Mouse (Mus musculus): Measurements from ENCODE around the gene Lama1. TPM values are rescaled to one million over a fixed set of nuclear protein-coding genes. Genes with fewer than 3 reads are reported as not detected.
"Not testable (repeated sequence)": the region's sequence is repeated elsewhere in the genome, so short reads cannot be mapped to it uniquely, and the experiment has no call there.

Gene Lama1
- total RNA-seq, 4 experiments from 2014 or later = 3.7 to 6.6 (median 4.7) TPM

DNA sequence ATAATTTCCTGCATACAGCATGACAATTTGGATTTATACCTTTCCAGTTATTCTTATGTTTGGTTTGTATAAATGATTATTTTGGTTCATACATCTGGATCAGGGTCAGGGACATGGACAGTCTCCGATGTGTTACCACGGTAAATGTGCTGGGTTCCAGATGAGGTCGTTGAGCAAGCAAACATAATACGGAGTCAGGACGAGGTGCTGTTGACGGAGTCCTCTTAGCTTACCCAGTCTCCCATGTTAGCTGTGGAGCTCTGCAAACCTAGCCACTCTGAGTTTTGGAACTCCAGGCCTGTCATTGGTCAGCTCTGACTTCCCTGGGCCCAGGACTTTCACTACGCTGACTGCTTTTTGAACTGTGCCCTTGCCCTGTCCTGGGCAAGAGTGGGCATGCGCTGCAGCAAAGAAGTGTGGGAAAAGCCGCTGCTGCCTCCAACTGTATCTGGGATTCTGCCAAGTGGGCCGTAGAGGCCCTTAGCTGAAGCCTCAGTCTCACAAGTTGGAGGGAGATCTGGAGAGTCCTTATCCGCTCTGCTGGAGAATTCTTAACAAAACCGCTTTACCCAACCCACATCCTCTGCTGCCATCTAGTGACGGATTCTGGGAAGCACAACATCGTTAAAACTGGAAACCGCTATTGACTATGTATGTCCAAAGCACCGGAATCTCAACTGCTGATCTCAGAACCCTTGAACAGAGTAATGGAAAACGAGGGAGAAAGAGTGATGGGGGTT lies 140.5 kb downstream of the Lama1 start:
- DNase-seq (ENCODE audit: low spot score in 2 of 2) = peak; percentile 49 to 78

GRCm38 (mm10) chr17:67838948-67839347 lies 141.9 kb downstream of the Lama1 start:
- DNase-seq (ENCODE audit: low spot score in 2 of 2) = no peak

- not testable (repeated sequence) for DNase-seq (ENCODE audit: low spot score in 2 of 2)
Measured at GRCm38 (mm10) chr17:67841494-67841893, 144.4 kb downstream of the Lama1 start.

- no peak for DNase-seq (ENCODE audit: low spot score in 2 of 2)
Measured at GRCm38 (mm10) chr17:67861080-67861630, 164.1 kb downstream of the Lama1 start.

GRCm38 (mm10) chr17:67861744-67862535 lies 164.9 kb downstream of the Lama1 start:
- DNase-seq (ENCODE audit: low spot score in 2 of 2) = peak; percentile 17 to 75

GRCm38 (mm10) chr17:67864363-67864762 lies 167.3 kb downstream of the Lama1 start:
- DNase-seq (ENCODE audit: low spot score in 2 of 2) = no peak

DNA sequence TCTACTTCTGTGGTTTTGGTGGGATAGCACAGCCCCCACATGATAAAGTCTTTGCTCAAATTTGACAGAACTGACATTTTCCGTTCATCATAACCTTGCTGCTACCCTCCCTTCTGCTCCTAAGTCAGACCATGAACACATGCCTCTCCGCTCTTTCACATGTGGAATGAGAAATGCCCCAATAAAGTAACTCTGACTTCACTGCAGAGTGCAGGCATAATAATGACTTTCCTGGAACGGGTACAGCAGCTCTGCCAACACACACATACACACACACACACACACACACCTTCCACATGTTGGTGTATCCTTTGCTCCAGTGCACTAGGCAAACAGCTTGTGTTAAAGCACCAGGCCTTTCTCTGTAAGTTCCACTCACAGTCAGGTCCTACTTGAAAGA lies 167.9 kb downstream of the Lama1 start:
- DNase-seq (ENCODE audit: low spot score in 2 of 2) = no peak

DNA sequence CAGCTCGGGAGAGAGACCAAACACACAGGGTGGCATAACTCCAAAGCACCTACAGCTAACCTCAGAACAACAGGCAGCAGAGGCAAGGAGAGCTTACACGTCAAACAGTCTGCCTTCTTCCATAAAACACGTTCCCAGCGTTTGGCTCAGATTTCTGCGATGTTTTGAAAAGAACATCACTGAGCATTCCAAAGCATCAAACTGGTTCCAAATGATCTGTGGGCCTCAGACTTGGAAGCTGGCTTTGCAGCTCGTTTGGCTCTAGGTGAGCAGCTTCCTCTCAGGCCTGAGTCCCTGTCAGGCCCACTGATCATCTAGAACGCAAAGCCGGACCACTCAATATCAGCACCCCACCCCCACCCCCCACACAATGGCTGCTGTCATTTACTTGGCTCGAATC lies 169.0 kb downstream of the Lama1 start:
- DNase-seq (ENCODE audit: low spot score in 2 of 2) = no peak

DNA sequence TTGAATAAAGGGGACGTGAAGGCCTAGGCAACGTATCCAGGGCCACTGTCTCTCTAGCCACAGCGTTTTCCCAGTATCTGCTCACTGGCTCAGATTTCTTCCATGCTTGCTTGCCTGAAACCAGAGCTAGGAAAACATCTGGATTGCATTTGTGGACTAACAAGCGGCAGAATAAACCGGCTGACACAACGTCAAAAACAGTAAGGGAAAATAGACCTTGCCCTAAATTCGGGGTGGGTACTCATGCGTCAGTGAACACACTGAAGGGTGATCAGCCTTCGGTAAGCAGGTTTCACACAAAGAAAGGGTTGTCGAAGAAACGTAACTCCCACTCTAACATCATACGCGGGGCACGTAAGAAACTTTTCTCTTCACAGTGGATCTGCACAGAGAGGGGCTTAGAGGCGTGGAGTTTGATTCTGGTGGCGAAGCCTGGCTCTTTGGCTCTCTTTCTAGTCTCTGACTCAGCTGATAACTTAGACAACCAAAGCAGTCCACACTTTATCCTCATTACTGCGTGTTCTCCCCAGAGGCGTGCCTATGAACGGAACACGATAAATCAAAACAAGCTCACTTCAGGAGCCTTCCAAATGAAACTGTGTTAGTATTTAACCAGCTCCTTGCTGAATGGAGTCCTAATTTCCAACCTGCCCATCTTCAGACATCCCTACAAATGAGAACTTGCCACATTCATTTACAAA lies 169.6 kb downstream of the Lama1 start:
- no peak for DNase-seq (ENCODE audit: low spot score in 2 of 2)

DNA sequence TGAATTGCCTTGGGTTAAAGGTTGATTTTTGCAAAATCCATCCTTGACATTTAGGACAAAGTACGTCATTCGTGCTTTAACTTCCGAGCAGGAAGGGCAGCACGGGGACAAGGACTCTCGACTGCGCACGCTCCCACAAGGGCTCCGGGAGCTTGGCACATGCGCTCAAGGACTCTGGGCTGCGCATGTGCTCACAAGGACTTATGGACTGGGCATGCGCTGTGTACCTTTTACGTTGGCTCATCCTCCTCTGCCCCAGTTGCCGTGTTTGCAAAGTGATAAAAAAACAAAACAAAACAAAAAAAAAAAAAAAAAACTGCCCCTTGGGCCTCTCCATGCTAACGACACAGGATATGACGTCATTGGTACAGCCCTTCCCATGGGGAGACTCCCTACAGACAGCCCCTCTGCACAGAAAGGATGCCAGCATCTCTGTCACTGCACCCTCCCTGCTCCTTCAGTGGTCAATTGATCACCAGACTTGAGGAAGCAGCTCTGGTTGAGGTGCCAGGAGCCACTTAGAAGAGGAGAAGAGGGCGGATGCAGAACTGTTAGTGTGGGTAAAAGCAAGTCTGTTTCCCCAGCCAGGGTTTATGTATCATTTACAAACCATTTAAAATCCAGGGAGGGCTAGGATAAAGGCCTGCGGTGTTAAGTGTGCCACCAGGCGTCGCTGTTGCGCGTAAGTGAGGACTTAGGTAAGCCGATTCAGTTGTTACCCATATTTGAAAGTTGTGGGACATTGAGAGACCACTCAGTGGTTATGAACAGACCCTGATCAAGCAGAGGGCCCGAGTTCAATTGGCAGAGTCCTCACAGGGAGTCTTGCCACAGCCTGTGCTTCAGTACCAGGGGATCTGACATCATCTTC lies 172.9 kb downstream of the Lama1 start:
- DNase-seq (ENCODE audit: low spot score in 2 of 2) = peak; percentile 22 to 70

Other genes with a start within 250 kb of the Lama1 start
- gene Lrrc30, start 64.5 kb upstream of the Lama1 start, total RNA-seq (2022) = not detected